Mouse (Mus musculus) intestine, embryonic 16.5 days (tissue): Measurements from ENCODE around the gene Mllt11. TPM values are rescaled to one million over a fixed set of nuclear protein-coding genes. Genes with fewer than 3 reads are reported as not detected.

ENCODE experiments used
- ATAC-seq: fragments of 200-750 bp; cut with Nextera tagmentation; 2 replicates; pipeline ENCODE4 v1.8.0; 2017; ENCODE audit warnings: moderate TSS enrichment, moderate library complexity
- H3K27ac ChIP-seq: fragments of 300-500 bp; sonication (generic); 2 replicates; pipeline ENCODE4 v1.5.1; 2014; ENCODE audit warnings: mild to moderate bottlenecking, low read length
- H3K27me3 ChIP-seq: fragments of 300-500 bp; sonication (generic); replicated peaks from 2 replicates; pipeline ENCODE4 v1.6.1; 2014; ENCODE audit warnings: low read length, control low read depth, mixed read lengths; ENCODE audit not compliant: control insufficient read depth, insufficient read depth
- H3K36me3 ChIP-seq: fragments of 300-500 bp; sonication (generic); 2 replicates; pipeline ENCODE4 v1.6.1; 2014; ENCODE audit warnings: low read length, control low read depth; ENCODE audit not compliant: control insufficient read depth, insufficient read depth
- H3K4me1 ChIP-seq: fragments of 300-500 bp; sonication (generic); 2 replicates; pipeline ENCODE4 v1.6.1; 2014; ENCODE audit warnings: low read length, control low read depth, mixed read lengths; ENCODE audit not compliant: control insufficient read depth, insufficient read depth
- H3K4me2 ChIP-seq: fragments of 300-500 bp; sonication (generic); 2 replicates; pipeline ENCODE4 v1.6.1; 2014; ENCODE audit warnings: low read depth, low read length, control low read depth
- H3K4me3 ChIP-seq: fragments of 300-500 bp; sonication (generic); 2 replicates; pipeline ENCODE4 v1.5.1; 2014; ENCODE audit warnings: mild to moderate bottlenecking, low read length
- H3K9ac ChIP-seq: fragments of 300-500 bp; sonication (generic); 2 replicates; pipeline ENCODE4 v1.6.1; 2014; ENCODE audit warnings: low read depth, low read length
- H3K9me3 ChIP-seq: fragments of 300-500 bp; sonication (generic); 2 replicates; pipeline ENCODE4 v1.6.1; 2016; ENCODE audit warnings: low read length, control low read depth; ENCODE audit not compliant: control insufficient read depth
- WGBS: fragments of 180-500 bp; shearing (Covaris S2); extraction: QIAGEN DNeasy Blood & Tissue Kit; methylation state at CpG from one replicate; pipeline ENCODE4 v1.1.7; 2014; 5-methylcytosine and 5-hydroxymethylcytosine counted together
- polyA plus RNA-seq: library from polyadenylated mRNA; unstranded; fragments of >200 nt; fragmentation: Nextera tagmentation; extraction: Ambion mirVana; gene quantifications from 2 replicates; pipeline ENCODE4 v1.2.1, GENCODE M21; 2015

Mllt11 gene
- polyA plus RNA-seq, result 15.0 and 15.5 TPM in 2 replicates

GRCm38 (mm10) chr3:95231298-95232221, at the start of gene Mllt11:
Mllt11 (minus strand) TSS chr3:95232171.
- peak within 1 kb of the TSS; percentile 91 for H3K9ac ChIP-seq
- H3K27me3 ChIP-seq, result no peaks in the 10 kb centered on the region
- peaks cover 21% of the 10 kb centered on the region for H3K4me1 ChIP-seq
- H3K27ac ChIP-seq, result peak within 1 kb of the TSS; percentile 99
- 77% methylated on average over 13 of the region's 13 CpGs for WGBS
- H3K4me2 ChIP-seq, result peak within 1 kb of the TSS; percentile 88
- peaks cover 18% of the 10 kb centered on the region for H3K36me3 ChIP-seq
- peak within 1 kb of the TSS; percentile 72 for H3K4me3 ChIP-seq
- H3K9me3 ChIP-seq, result no peaks in the 10 kb centered on the region
- ATAC-seq, result no peak

- Histone ChIP-seq H3K27ac (peak within 1 kb of the TSS; percentile 97), H3K36me3 (no peaks in the 10 kb centered on the region), H3K9me3 (no peaks in the 10 kb centered on the region), H3K27me3 (no peaks in the 10 kb centered on the region), H3K4me1 (peaks cover 27% of the 10 kb centered on the region), H3K4me3 (peak within 1 kb of the TSS; percentile 73), H3K9ac (peak within 1 kb of the TSS; percentile 90), H3K4me2 (peak within 1 kb of the TSS; percentile 75)
- peak; percentile 85 for ATAC-seq
- under 1% methylated on average over 53 of the region's 53 CpGs for WGBS
Observed at GRCm38 (mm10) chr3:95281216-95282126, 49.5 kb upstream of the Mllt11 start, which contains the start of the genes Mindy1 and Prune1. Mindy1 (plus strand) TSS chr3:95281345. Prune1 (minus strand) TSS chr3:95282076.

GRCm38 (mm10) chr3:95280747-95281146, 48.8 kb upstream of the Mllt11 start:
- Histone ChIP-seq H3K9me3 (no peaks in the 10 kb centered on the region), H3K4me3 (peak overlapping the region; percentile 73), H3K27ac (peak overlapping the region; percentile 93), H3K9ac (peak overlapping the region; percentile 90), H3K4me1 (peaks cover 22% of the 10 kb centered on the region), H3K4me2 (peak overlapping the region; percentile 75), H3K36me3 (no peaks in the 10 kb centered on the region), H3K27me3 (no peaks in the 10 kb centered on the region)
- ATAC-seq, result no peak
- 12% methylated on average over 8 of the region's 8 CpGs for WGBS

GRCm38 (mm10) chr3:95277149-95277551, 45.2 kb upstream of the Mllt11 start:
- no peaks in the 10 kb centered on the region for H3K27me3 ChIP-seq
- peaks cover 4% of the 10 kb centered on the region; the same call in 1 of the 2 replicates for H3K4me1 ChIP-seq
- H3K4me3 ChIP-seq, result no peak overlapping the region
- 86% methylated on average over 1 of the region's 1 CpGs for WGBS
- ATAC-seq, result no peak
- H3K9me3 ChIP-seq, result no peaks in the 10 kb centered on the region
- H3K9ac ChIP-seq, result no peak overlapping the region
- H3K36me3 ChIP-seq, result no peaks in the 10 kb centered on the region
- H3K27ac ChIP-seq, result no peak overlapping the region
- H3K4me2 ChIP-seq, result no peak overlapping the region

GRCm38 (mm10) chr3:95276428-95276934, 44.5 kb upstream of the Mllt11 start:
- 66% methylated on average over 5 of the region's 5 CpGs for WGBS
- no peak overlapping the region for H3K9ac ChIP-seq
- H3K27ac ChIP-seq, result no peak overlapping the region
- H3K27me3 ChIP-seq, result no peaks in the 10 kb centered on the region
- H3K4me2 ChIP-seq, result no peak overlapping the region
- H3K9me3 ChIP-seq, result no peaks in the 10 kb centered on the region
- H3K4me1 ChIP-seq, result peaks cover 4% of the 10 kb centered on the region; the same call in 1 of the 2 replicates
- no peak for ATAC-seq
- no peaks in the 10 kb centered on the region for H3K36me3 ChIP-seq
- H3K4me3 ChIP-seq, result no peak overlapping the region

GRCm38 (mm10) chr3:95275161-95275560, 43.2 kb upstream of the Mllt11 start:
- H3K9me3 ChIP-seq, result no peaks in the 10 kb centered on the region
- WGBS, result 76% methylated on average over 6 of the region's 6 CpGs
- no peaks in the 10 kb centered on the region for H3K4me1 ChIP-seq
- H3K9ac ChIP-seq, result no peak overlapping the region
- H3K27ac ChIP-seq, result no peak overlapping the region
- no peaks in the 10 kb centered on the region for H3K27me3 ChIP-seq
- no peak for ATAC-seq
- no peak overlapping the region for H3K4me3 ChIP-seq
- H3K4me2 ChIP-seq, result no peak overlapping the region
- H3K36me3 ChIP-seq, result no peaks in the 10 kb centered on the region

GRCm38 (mm10) chr3:95274453-95274852, 42.5 kb upstream of the Mllt11 start:
- Histone ChIP-seq H3K4me1 (no peaks in the 10 kb centered on the region), H3K4me2 (no peak overlapping the region), H3K36me3 (no peaks in the 10 kb centered on the region), H3K9ac (no peak overlapping the region), H3K27me3 (no peaks in the 10 kb centered on the region), H3K4me3 (no peak overlapping the region), H3K27ac (no peak overlapping the region), H3K9me3 (no peaks in the 10 kb centered on the region)
- ATAC-seq, result no peak
- WGBS, result 96% methylated on average over 4 of the region's 4 CpGs

- Histone ChIP-seq H3K36me3 (no peaks in the 10 kb centered on the region), H3K4me1 (no peaks in the 10 kb centered on the region), H3K4me3 (no peak overlapping the region), H3K4me2 (no peak overlapping the region), H3K9ac (no peak overlapping the region), H3K27ac (no peak overlapping the region), H3K9me3 (no peaks in the 10 kb centered on the region), H3K27me3 (no peaks in the 10 kb centered on the region)
- no peak for ATAC-seq
- WGBS, result 94% methylated on average over 5 of the region's 5 CpGs
Observed at GRCm38 (mm10) chr3:95273471-95273870, 41.5 kb upstream of the Mllt11 start.
